Mouse (Mus musculus) heart, adult 18-20 months (tissue): ENCODE results near the gene Zfyve9. TPM values are rescaled to one million over a fixed set of nuclear protein-coding genes. Genes with fewer than 3 reads are reported as not detected.
A peak's percentile ranks its signal among the peaks of the same experiment; 100 is the strongest.
"Not testable (repeated sequence)": the region's sequence is repeated elsewhere in the genome, so short reads cannot be mapped to it uniquely, and the experiment has no call there.

ENCODE experiments used
- DNase-seq, 2 experiments: peaks; one replicate each; pipeline ENCODE4 v3.0.0; 2021 to 2022; ENCODE audit warnings: mixed read lengths in 1 of 2
- total RNA-seq, 2 experiments: library from RNA; stranded (reverse); gene quantifications; 2 replicates each; pipeline ENCODE4 v1.2.3; 2021

The Zfyve9 gene
- total RNA-seq, 2 experiments from 2014 or later: 27.5 to 28.4 TPM

DNA sequence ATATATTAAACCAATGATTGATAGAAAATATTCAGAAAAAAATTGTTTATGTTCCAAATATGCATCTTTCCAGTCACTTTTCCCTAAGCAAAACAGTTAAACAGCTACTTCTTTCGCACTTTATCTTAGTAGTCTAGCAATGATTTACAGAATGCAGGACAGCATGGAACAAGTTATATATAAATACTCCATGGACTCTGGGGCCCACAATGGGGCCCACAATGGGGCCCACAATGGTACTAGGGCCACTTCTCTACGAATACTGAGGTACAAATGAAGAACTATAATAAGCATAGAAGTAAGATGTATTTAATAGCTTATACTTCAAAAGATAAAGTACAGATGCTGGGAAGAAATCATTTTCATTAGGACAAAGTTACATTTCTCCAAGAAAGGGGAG is 56.5 kb downstream of the Zfyve9 start:
- no peak for DNase-seq

DNA sequence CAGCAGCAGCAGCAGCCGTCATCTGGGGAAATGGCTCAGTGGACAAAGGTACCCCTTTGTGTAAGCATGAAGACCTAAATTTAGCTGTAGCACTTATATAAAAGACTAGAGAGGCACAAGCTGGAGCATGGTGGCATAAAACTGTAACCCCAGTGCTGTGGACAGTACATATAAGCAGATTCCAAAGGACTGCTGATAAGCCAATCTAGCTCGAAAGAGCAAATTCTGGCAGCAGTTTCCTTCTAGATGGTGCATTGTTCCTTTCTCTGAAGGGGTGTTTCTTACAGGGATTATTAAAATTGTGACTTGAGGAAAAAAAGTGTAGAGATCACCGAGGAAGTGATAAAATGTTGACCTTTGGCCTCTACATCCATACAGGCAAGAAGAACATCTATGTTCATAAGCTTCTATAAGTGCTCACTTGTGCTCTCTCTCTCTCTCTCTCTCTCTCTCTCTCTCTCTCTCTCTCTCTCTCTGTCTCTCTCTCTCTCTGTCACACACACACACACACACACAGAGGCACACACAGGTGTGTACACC is 59.3 kb downstream of the Zfyve9 start:
- DNase-seq: no peak

DNA sequence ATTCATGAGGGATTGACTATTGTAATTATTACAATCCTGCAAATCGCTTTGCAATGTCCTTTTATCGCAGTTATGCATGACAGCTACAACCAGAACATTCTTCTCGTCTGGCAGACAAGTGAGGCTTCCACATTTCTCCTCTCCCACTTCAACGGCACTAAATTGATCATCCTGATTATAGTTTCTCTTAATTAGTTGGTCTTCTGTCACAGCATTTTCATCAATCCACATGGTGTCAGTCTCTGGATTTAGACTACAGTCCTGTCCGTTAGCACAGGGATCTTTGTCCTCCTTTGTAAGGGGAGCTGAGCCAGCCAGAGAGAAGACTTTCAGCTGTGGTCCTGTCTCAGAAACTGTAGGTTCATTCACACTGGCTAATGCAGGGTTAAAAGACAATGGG is 61.2 kb downstream of the Zfyve9 start, which contains the start of gene 3110021N24Rik:
Gene 3110021N24Rik, plus strand, starts transcription at position 301 of the 400 bp plus-strand sequence.
- DNase-seq: no peak

DNA sequence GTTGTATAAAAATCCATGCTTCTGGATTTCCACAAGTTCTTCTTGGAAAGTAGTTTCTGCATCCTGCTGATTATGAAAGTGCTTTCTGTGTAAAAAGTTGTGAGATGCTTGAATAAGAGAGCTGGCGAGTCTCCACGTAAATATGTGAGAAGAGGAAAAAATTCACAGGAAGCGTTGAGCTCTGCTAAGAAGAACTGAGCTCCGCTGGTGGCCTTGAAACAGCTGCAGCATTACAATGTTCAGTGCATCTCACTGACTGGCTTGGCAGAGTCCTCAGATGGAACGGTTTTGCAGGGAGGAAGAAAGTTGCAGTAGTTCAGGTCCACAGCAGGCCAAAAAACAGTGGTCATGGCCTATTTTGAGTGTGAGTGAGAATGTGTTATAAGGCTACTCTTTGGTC is 72.4 kb downstream of the Zfyve9 start:
- DNase-seq: peak in 1 of 2 experiments; percentile 18

DNA sequence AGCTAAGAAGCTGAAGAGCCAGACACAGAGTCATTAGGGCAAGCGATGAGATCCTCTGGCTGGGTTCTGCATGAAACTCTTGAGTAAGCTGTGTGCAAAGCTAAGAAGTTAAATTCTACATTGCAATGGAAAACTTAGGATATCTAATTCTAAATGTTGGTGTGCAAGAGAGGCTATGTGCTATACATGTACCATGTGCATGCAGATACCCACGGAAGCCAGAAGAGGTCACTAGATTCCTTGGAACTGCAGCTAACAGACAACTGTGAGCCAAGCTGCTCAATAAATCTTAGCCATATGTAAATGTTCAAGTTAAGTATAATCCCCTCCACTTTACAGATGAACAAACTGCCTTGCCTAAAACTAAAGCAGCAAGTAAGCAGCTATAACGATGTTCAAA is 83.7 kb downstream of the Zfyve9 start:
- DNase-seq: peak; percentile 16 to 45

DNA sequence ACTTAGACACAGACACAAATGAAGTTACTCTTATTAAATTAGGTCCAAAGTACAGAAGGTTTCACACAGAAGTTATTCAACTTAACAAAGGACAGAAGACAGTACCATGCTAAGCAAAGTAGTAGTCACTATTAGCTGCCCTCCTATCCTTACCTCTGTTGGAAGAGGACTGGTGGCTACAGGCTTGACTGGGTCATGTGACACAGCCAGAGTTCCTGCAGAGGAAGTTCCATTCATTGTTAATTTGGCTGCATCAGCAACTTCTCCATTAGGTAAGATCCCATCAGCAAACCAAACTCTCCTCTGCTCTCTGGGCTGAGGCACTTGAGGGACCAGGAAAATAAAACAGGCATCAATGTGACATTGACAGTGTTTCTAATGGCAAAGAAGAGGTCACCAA is 89.1 kb downstream of the Zfyve9 start:
- no peak for DNase-seq

DNA sequence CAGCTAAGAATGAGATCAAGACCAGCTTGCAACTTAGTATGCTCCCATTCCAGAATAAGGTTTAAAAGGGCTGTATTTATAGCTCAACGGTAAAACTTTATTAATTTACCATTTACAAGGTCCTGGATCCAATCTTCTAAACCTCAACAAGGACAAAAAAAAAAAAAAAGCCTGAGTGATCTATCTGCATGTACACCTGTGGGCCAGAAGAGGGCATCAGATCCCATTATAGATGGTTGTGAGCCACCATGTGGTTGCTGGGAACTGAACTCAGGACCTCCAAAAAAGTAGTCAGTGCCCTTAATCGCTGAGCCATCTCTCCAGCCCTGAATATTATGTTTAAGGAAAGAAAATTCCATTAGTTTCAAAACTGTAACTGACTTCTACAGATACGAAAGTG is 90.1 kb downstream of the Zfyve9 start:
- no peak for DNase-seq

DNA sequence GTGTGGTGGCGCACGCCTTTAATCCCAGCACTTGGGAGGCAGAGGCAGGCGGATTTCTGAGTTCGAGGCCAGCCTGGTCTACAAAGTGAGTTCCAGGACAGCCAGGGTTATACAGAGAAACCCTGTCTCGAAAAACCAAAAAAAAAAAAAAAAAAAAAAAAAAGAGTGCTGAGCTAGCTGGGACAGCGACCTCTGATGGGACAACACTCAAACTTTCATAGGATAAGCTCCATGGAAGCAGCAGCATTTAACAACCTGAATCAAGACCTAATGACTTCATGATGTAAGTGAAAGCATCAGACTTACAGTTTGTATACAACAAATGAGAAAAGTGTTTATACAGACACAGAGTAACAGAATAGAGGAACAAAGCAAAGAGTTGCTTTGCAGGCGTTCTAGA is 93.5 kb downstream of the Zfyve9 start:
- DNase-seq: not testable (repeated sequence)

DNA sequence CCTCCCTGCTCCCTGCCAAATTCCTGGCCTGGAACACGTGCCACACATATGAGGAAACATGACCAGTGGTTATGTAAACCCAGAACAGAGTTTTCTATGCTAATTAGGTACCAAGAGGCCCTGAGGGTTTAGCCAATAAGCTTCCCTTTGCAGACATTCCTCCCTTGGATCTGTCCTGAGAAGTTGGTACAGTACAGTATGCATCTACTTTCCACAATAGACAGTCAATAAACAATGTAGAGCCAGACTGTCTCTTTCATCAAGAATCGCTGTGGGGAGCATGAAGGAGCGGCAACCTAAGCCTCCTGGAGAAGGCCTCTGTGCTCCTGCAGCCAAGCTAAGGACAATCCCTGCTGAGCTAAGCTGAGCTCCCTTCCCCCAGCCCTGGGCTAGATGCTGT is 94.4 kb downstream of the Zfyve9 start:
- no peak for DNase-seq

DNA sequence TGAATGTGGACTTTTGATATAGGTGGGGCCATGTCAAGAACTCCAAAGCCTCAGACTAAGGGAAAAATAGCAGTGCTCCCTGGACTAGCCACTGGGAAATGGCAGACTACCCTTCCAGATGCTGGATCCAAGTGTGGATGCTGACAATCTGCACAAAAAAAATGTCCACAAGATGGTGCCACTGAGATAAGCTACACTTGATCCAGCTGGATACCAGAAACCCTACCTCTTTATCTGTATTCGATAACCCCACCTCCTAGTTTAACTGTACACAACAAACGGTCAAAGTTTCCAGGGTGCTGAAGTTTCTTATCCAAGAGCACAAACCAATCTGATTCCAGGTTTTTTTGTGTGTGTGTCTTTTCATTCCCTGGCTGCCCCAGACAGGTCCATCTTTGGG is 116.2 kb downstream of the Zfyve9 start:
- peak in 1 of 2 experiments; percentile 10 for DNase-seq

DNA sequence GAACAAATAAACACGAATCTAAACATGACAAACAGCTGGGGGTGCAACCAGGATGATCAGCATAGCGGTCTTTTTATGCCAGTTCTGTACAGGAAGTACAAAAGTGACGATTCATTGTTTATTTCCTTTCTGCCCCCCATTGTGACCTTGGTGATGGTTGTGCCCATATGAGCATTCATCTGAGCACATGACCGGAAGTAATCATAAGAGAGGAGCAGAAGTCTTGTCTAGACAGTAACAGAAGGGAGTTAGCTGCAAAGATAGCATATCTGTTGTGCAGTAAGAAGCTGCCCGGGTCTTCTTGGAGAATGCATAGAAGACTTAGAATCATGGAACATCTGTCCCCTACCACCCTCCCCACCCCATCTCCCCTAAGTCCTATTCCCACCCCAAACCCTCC is 141.8 kb downstream of the Zfyve9 start:
- DNase-seq: no peak

DNA sequence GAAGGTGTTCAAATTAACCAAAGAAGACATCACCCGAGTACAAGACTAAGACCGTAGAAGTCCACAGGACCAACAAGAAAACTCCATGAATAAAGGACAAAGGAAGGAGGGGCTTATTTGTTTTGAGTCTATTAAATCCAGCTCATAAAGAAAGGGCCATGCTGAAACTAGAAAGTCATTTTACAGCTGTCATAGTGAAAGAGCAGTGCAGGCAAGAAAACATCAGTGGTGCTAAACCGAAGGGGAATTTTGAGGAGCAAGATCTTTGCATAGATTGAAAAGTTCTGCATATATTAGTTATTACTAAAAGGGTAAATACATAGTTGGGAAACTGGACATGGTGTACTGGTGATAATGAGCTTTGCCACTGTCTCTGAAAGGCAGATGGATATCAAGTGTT is 142.9 kb downstream of the Zfyve9 start:
- no peak for DNase-seq

DNA sequence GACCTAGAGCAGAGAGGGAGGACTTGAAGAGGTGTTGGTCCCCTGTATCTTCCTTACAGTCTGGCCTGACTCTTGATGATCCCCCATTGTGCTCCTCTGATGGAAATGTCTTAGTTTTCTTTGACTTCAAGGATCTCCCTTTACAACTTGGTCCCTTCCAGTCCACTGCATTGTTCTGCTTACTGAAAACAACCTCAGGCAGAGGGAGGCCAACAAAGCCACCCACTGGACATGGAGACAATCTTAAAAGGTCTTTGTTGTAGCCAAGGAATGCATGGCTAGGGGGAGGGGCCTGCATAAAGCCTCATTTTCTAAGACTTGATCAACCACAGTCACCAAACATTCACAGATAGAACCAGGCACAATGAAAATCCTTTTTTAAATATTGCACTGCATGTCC is 145.5 kb downstream of the Zfyve9 start:
- DNase-seq: no peak

DNA sequence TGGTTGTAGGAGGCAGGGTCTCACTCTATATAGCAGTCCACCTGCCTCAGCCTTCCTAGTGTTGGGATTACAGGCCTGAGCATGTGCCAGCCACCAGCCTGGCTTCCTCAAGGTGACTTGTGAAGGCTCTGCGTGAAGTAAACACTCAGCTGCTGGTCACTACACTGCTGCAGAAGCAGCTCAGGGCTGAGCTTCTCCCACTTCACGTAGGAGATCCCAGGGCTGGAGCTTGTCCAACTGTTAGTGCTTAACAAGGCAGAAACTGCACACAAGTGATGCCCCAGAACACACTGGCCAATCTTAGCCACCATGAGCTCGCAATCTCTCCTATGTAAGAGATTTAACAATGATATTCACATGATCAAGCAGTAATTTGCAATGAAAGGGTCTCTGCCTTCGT is 145.9 kb downstream of the Zfyve9 start:
- DNase-seq: no peak

DNA sequence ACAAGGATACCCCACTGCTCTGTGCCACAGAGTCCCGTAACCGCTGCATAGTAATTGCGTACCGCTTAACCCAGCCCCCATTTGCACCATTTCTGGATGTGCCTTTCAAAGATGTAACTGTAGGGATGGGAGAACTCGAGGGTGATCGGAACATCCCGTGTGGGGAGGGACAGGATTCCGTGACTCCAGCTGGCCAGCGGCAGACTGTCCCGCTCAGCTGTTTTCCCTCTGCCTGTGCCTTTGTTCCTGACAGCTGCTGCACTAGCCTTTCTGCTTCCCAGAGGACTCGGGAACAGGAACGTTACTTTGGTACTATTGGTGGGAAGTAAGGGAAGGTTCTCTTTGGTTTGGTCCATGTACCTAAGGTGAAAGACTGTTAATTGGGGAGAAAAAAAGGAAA is 146.9 kb downstream of the Zfyve9 start:
- DNase-seq: no peak

DNA sequence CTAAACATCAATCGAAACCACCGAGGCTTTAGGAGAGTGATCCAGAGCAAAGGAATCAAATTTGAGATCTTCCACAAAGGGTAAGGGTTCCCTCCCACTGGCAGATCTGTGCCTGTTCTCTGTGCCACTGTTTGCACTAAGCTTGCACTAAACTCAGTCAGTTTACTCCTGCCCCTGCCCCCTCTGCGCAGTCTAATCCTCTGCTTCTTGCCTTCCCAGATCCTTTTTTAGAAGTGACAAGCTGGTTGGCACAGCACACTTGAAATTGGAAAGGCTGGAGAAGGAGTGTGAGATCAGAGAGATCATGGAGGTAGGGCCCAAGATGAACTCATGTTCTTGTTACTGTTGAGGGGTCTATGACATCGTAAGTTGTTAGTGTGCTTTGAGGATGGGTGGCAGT is 149.0 kb downstream of the Zfyve9 start:
- DNase-seq: no peak

DNA sequence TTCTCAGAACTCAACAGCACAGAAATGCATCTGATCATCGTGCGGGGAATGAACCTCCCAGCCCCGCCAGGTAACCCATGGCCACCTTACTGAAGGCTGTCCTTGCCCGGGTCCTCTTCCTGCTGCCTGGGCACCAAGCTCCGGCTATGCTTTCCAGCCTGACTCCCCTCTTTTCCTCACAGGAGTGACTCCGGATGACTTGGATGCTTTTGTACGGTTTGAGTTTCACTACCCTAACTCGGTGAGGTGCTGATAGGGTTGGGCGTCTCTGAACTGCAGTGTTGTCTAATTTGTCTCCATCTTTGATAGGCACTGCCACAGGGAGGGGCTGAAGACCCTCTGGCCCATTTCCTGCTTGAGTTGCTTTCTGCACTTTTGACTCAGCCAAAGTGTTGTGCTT is 150.5 kb downstream of the Zfyve9 start:
- no peak for DNase-seq

DNA sequence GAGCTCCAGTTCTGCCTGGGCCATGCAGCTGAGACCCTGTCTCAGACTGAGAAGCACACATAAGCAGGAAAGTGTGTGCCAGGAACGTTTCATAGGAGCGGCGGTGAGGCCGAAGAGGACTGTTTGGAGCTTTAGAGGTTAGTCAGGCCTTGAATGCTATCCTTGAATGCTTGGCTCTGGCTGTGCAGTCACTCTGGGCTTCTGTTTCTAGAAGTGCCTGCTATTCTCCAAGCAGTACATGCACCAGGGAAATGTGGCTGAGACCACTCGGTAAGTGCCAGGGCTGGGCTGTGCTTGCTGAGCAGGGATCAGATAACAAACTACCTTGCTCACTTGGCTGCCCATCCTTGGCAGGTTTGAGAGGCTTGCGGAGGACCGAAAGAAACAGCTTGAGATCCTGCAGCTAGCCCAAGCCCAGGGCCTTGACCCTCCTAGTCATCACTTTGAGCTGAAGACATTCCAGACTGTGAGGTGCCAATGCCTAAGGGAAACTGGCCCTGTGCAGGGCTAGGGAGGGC is 151.2 kb downstream of the Zfyve9 start:
- DNase-seq: no peak

DNA sequence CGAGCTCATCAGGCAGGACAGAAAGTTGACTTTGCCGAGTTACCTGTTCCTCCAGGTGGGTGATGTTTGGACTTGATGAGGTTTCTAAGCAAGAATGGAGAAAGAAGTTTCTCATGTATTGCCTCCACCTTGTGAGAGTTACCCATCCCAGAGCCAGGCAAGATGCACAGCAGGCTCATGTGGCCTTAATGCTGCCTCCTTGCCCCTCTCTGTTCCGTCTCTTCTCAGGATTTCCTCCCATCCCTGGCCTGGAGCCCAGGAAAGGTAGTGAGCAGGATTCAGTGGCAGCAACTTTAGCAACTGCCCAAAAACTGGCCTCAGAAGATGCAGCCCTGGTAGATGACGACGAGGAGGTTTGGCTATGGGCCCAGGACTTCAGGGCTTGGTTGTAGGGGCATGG is 153.5 kb downstream of the Zfyve9 start:
- no peak for DNase-seq

DNA sequence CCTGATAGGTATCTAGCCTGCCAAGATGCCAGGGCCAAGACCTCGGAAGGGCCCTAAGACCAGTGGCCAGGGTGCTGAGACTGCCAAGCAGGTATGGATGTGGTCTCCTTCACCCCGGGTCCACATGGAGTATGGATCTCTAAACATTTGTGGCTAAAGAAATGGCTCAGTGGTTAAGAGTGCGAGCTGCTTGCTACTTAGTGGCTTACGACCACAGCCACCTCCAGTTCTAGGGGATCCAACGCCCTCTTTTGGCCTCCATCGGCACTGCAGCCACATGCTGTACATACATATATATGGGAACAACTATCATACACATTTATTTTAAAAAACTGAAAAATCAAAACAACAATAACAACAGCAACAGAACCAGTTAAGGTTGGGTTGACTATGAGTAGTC is 159.1 kb downstream of the Zfyve9 start:
- no peak for DNase-seq

DNA sequence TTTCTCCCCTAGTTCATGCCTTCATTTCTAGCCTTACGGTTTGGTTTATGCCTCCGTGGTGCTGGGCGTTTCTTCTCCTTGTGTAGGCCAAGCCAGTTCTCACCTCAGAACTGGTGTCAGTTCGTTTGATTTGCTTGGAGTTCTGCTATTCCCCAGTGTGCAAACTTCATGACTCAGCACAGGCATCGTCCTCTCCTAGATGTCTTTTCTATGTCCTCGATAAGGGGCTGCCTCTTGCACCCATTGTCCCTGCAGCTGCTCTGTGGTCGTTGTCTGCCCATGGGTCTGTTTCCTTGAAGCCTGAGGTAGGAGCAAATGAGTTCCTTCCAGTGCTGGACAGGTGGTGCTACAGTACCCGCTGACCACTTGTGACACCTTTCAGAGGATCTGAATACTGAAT is 160.1 kb downstream of the Zfyve9 start:
- no peak for DNase-seq

DNA sequence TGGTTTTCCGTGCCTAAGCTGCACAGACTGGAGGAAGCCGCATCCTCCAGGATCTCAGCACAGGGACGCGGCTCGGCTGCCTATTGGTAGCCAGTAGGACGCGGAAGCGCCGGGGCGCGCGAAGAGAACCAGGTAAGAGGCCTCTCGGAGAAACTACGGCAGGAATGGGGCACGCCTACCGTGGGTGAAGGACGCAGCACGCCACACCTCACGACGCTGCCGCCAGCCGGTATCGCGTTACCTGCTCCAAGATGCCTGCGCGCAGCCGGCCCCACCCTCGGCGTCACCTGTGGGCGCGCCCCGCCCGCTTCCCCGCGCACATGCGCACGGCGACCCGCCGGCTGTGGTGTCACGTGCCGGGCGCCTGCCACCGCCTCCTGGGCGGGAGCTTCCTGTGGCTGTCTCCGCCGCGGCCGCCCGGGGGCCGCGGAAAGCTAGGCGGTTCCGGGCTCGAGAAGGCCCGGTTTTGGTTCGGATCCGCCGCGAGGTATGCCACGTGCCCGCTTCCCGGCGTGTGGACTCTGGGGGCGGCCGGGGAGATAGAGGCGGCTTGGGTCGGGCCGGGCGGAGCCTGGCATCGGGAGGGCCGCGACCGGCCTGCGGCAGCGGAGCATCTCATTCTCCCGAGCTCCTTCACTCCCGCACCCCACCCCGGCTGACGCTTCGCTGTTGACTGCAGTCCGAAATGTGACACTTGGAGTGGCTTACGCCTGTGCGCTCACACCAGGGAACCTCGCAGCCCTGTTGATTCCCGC is 160.8 kb downstream of the Zfyve9 start, which contains the start of gene Cc2d1b:
Gene Cc2d1b, plus strand, starts transcription at position 354 of the 755 bp plus-strand sequence.
- peak; percentile 88 to 93 for DNase-seq

DNA sequence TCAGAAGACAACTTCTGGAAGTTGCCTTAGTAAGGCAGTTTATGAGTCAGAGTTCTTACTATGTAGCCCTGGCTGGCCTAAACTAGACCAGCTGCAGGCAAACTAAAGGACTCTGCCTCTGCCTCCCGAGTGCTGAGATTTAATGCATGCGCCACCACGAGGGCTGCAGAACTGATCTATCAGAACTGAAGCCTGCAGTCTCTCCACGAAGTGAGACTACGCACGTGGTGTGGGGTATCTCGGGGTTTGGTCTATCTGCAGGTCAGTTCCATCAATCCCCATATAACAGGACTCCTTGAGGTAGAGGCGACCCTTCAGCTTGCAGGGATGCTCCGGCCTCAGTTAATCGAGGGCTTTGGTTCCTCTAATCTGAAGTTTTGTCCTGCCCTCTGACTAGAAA is 161.4 kb downstream of the Zfyve9 start:
- DNase-seq: no peak

DNA sequence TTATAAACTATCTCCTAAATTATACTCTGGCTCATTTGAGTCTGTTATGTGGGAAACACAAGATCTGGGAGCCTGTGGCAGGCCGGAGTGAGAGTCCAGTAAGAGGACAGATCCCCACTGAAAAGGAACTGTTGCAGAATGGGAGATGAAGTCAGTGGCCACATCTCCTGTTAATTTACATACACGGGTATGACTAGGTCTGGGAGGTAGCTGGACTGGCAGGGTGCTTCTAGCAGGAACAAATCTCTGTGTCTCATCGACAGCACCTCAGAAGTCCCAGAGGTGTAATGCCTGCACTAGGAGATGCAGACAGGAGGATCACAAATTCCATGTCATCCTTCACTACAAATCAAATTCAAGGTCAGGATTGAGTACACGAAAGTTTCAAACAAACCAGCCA is 162.0 kb downstream of the Zfyve9 start:
- no peak for DNase-seq
